Mouse (Mus musculus) spleen, adult 2 months (tissue): ENCODE measurements around the gene Rhbdd1. TPM values are rescaled to one million over a fixed set of nuclear protein-coding genes. Genes with fewer than 3 reads are reported as not detected.

Experiments used
- DNase-seq, 2 experiments: peaks; one replicate each; pipeline versions ENCODE4 v3.0.0 to v3.0.0-alpha.2; 2012 to 2021; ENCODE audit warnings: low spot score in 2 of 2, low read depth in 1 of 2
- H3K27ac ChIP-seq: fragments of 200-500 bp; 2 replicates; pipeline ENCODE4 v1.5.1; 2012; ENCODE audit warnings: low read length, inconsistent platforms; ENCODE audit not compliant: insufficient read depth
- H3K27me3 ChIP-seq: fragments of 200-500 bp; 2 replicates; pipeline ENCODE4 v1.6.1; 2012; ENCODE audit warnings: mild to moderate bottlenecking, moderate library complexity, low read length, inconsistent platforms; ENCODE audit not compliant: control insufficient read depth, insufficient read depth
- H3K36me3 ChIP-seq: fragments of 200-500 bp; 2 replicates; pipeline ENCODE4 v1.6.1; 2012; ENCODE audit warnings: mild to moderate bottlenecking, low read length, inconsistent platforms; ENCODE audit not compliant: control insufficient read depth, insufficient read depth
- H3K4me1 ChIP-seq: fragments of 200-500 bp; 2 replicates; pipeline ENCODE4 v1.6.1; 2011; ENCODE audit warnings: inconsistent platforms; ENCODE audit not compliant: control insufficient read depth, insufficient read depth, insufficient read length
- H3K4me3 ChIP-seq: fragments of 200-500 bp; 2 replicates; pipeline ENCODE4 v1.5.1; 2011; ENCODE audit warnings: mild to moderate bottlenecking, inconsistent platforms; ENCODE audit not compliant: insufficient read depth, insufficient read length; ENCODE audit errors: extremely low read depth
- CTCF ChIP-seq: fragments of 200-500 bp; IDR thresholded peaks from 2 replicates; pipeline ENCODE4 v1.5.1; 2011; ENCODE audit warnings: mild to moderate bottlenecking, inconsistent platforms; ENCODE audit not compliant: insufficient read depth, insufficient read length, insufficient replicate concordance; ENCODE audit errors: extremely low read depth
- POLR2A ChIP-seq: fragments of 200-500 bp; IDR thresholded peaks from 2 replicates; pipeline ENCODE4 v1.6.1; 2011; ENCODE audit warnings: low read depth, low read length, inconsistent platforms
- WGBS: fragments of 180-500 bp; shearing (Covaris S2); methylation state at CpG from one replicate; pipeline ENCODE4 v1.1.7; 2018; 5-methylcytosine and 5-hydroxymethylcytosine counted together
- polyA plus RNA-seq: library from polyadenylated mRNA; depleted of rRNA; stranded (reverse); fragments of >200 nt; gene quantifications from 2 replicates; pipeline ENCODE4 v1.2.3, GENCODE M21; 2012

The Rhbdd1 gene
- polyA plus RNA-seq, 1 experiment: 7.4 TPM

- no peak for DNase-seq
- no peaks in the 10 kb centered on the region for H3K36me3 ChIP-seq
- TF ChIP-seq POLR2A (no peak), CTCF (no peak)
- H3K27ac ChIP-seq: no peak overlapping the region
- no peaks in the 10 kb centered on the region for H3K27me3 ChIP-seq
- 92% methylated on average over 10 of the region's 10 CpGs for WGBS
- no peak overlapping the region for H3K4me3 ChIP-seq
- H3K4me1 ChIP-seq: 0 out of 2 replicates have a peak, but pooled peaks cover 2% of the 10 kb centered on the region
These were observed 4.6 kb downstream of the Rhbdd1 start for GRCm38 (mm10) chr1:82320864-82321263.

GRCm38 (mm10) chr1:82321441-82321840, 5.2 kb downstream of the Rhbdd1 start:
- H3K27me3 ChIP-seq: no peaks in the 10 kb centered on the region
- TF ChIP-seq POLR2A (no peak), CTCF (no peak)
- H3K27ac ChIP-seq: no peak overlapping the region
- DNase-seq: no peak
- 0 out of 2 replicates have a peak, but pooled peaks cover 2% of the 10 kb centered on the region for H3K4me1 ChIP-seq
- H3K4me3 ChIP-seq: no peak overlapping the region
- WGBS: 83% methylated on average over 1 of the region's 1 CpGs
- H3K36me3 ChIP-seq: no peaks in the 10 kb centered on the region

- Histone ChIP-seq H3K4me3 (no peak overlapping the region), H3K4me1 (no peaks in the 10 kb centered on the region), H3K27ac (no peak overlapping the region), H3K27me3 (no peaks in the 10 kb centered on the region), H3K36me3 (no peaks in the 10 kb centered on the region)
- DNase-seq: no peak
- TF ChIP-seq CTCF: no peak
- 81% methylated on average over 4 of the region's 4 CpGs for WGBS
These were observed 8.0 kb downstream of the Rhbdd1 start for GRCm38 (mm10) chr1:82324131-82324785.

- no peaks in the 10 kb centered on the region for H3K27me3 ChIP-seq
- H3K36me3 ChIP-seq: no peaks in the 10 kb centered on the region
- 90% methylated on average over 5 of the region's 5 CpGs for WGBS
- DNase-seq: no peak
- H3K4me3 ChIP-seq: no peak overlapping the region
- TF ChIP-seq POLR2A: no peak
- TF ChIP-seq CTCF: no peak
- no peak overlapping the region for H3K27ac ChIP-seq
- H3K4me1 ChIP-seq: no peaks in the 10 kb centered on the region
These were observed 9.9 kb downstream of the Rhbdd1 start for GRCm38 (mm10) chr1:82326120-82326519.

- Histone ChIP-seq H3K36me3 (no peaks in the 10 kb centered on the region), H3K4me3 (no peak overlapping the region), H3K27me3 (no peaks in the 10 kb centered on the region), H3K4me1 (no peaks in the 10 kb centered on the region), H3K27ac (no peak overlapping the region)
- no peak for TF ChIP-seq CTCF
- TF ChIP-seq POLR2A: no peak
- DNase-seq: no peak
- WGBS: 94% methylated on average over 7 of the region's 7 CpGs
These were observed 12.0 kb downstream of the Rhbdd1 start for GRCm38 (mm10) chr1:82328033-82328775.

- Histone ChIP-seq H3K27ac (no peak overlapping the region), H3K4me1 (no peaks in the 10 kb centered on the region), H3K27me3 (no peaks in the 10 kb centered on the region), H3K4me3 (no peak overlapping the region), H3K36me3 (no peaks in the 10 kb centered on the region)
- 89% methylated on average over 4 of the region's 4 CpGs for WGBS
- TF ChIP-seq CTCF (no peak), POLR2A (no peak)
- DNase-seq: no peak
These were observed 13.1 kb downstream of the Rhbdd1 start for GRCm38 (mm10) chr1:82329237-82329953.

- H3K27ac ChIP-seq: no peak overlapping the region
- H3K36me3 ChIP-seq: no peaks in the 10 kb centered on the region
- no peaks in the 10 kb centered on the region for H3K27me3 ChIP-seq
These were observed 13.6 kb downstream of the Rhbdd1 start for GRCm38 (mm10) chr1:82329954-82330247.

More at GRCm38 (mm10) chr1:82329954-82330247, 13.6 kb downstream of the Rhbdd1 start:
- no peak for TF ChIP-seq POLR2A
- no peak for TF ChIP-seq CTCF
- H3K4me1 ChIP-seq: no peaks in the 10 kb centered on the region
- no peak for DNase-seq
- no peak overlapping the region for H3K4me3 ChIP-seq
